16 mouse cellular contexts compared by ENCODE assay signal in genomic region chr2:32501754-32502324, GRCm38 (mm10). TPM values are rescaled to one million over a fixed set of nuclear protein-coding genes. Genes with fewer than 3 reads are reported as not detected.
DNase-seq lines count a peak whose midpoint lies in the region; ATAC-seq and TF ChIP-seq lines count a peak whose summit lies in the region.
"Had no signal": no experiment of that assay in that cellular context is flagged by ENCODE, and none has a peak within 500 bp of the region (broad histone marks: within the 10 kb centered on the region; RNA-seq: fewer than 3 reads in every experiment).

No protein-coding gene starts in this region.

- peak overlapping the region; percentile 25; the same call in 1 of the 2 replicates for H3K9ac ChIP-seq in heart, postnatal 0 days (replicated peaks; ENCODE audit: low read depth, low read length)
- no peak overlapping the region for H3K9ac ChIP-seq in heart, embryonic 11.5 days (ENCODE audit: low read depth, low read length)
- H3K9ac ChIP-seq in midbrain, embryonic 15.5 days: no peak overlapping the region
- no peak overlapping the region for H3K9ac ChIP-seq in forebrain, postnatal 0 days
- H3K9ac ChIP-seq: forebrain, embryonic 15.5 days; hindbrain, embryonic 12.5 days had no signal

- no peak overlapping the region for H3K27ac ChIP-seq in heart, postnatal 0 days (ENCODE audit: low read depth)
- no peak overlapping the region for H3K27ac ChIP-seq in heart, embryonic 11.5 days (ENCODE audit: low read depth, low read length)
- H3K27ac ChIP-seq in midbrain, embryonic 10.5 days (replicated peaks): peak overlapping the region; percentile 47; the same call in 1 of the 2 replicates
- no peak overlapping the region for H3K27ac ChIP-seq in midbrain, embryonic 15.5 days
- no peak overlapping the region for H3K27ac ChIP-seq in forebrain, postnatal 0 days (ENCODE audit: low read depth, low read length)
- H3K27ac ChIP-seq: forebrain, embryonic 15.5 days; hindbrain, embryonic 12.5 days had no signal

- WGBS in heart, postnatal 0 days: 60% methylated on average over 5 of the region's 5 CpGs
- 63% methylated on average over 5 of the region's 5 CpGs for WGBS in heart, embryonic 11.5 days (ENCODE audit: insufficient replicate concordance)
- 81% methylated on average over 5 of the region's 5 CpGs for WGBS in midbrain, embryonic 10.5 days
- 77% methylated on average over 5 of the region's 5 CpGs for WGBS in midbrain, embryonic 15.5 days
- 72% methylated on average over 5 of the region's 5 CpGs for WGBS in forebrain, postnatal 0 days

- intact Hi-C loops in left cerebral cortex, postnatal 36 days (cut with DNase I): no loop called here

- no peak overlapping the region for H3K4me3 ChIP-seq in heart, postnatal 0 days (ENCODE audit: low read depth, low read length)
- no peak overlapping the region for H3K4me3 ChIP-seq in heart, embryonic 11.5 days (ENCODE audit: low read depth, low read length)
- H3K4me3 ChIP-seq in midbrain, embryonic 10.5 days: no peak overlapping the region
- no peak overlapping the region for H3K4me3 ChIP-seq in midbrain, embryonic 15.5 days
- H3K4me3 ChIP-seq in forebrain, postnatal 0 days (ENCODE audit: low read depth, low read length): no peak overlapping the region
- H3K4me3 ChIP-seq: forebrain, embryonic 15.5 days; hindbrain, embryonic 12.5 days had no signal

- no peak overlapping the region for H3K4me2 ChIP-seq in heart, postnatal 0 days (ENCODE audit: low read depth, low read length)
- no peak overlapping the region for H3K4me2 ChIP-seq in heart, embryonic 11.5 days
- no peak overlapping the region for H3K4me2 ChIP-seq in midbrain, embryonic 15.5 days
- no peak overlapping the region for H3K4me2 ChIP-seq in forebrain, postnatal 0 days (ENCODE audit: low read depth)
- H3K4me2 ChIP-seq: forebrain, embryonic 15.5 days; hindbrain, embryonic 12.5 days had no signal

- TF ChIP-seq EP300 in heart, postnatal 0 days (IDR thresholded peaks at IDR 0.05; ENCODE audit: low read depth): no peak

- ATAC-seq in heart, postnatal 0 days (ENCODE audit: insufficient read depth, low read depth): no peak
- no peak for ATAC-seq in heart, embryonic 11.5 days (replicated peaks; ENCODE audit: insufficient number of reproducible peaks, low FRiP score, low TSS enrichment)
- no peak for ATAC-seq in midbrain, embryonic 15.5 days (replicated peaks)
- 0 out of 2 replicates have a peak, but pooled peaks have one; percentile 13 for ATAC-seq in megakaryocyte-erythroid progenitor cell, adult 5-6 weeks (replicated peaks; ENCODE audit: low FRiP score, low TSS enrichment, poor library complexity, severe bottlenecking)
- no peak for ATAC-seq in forebrain, postnatal 0 days
- ATAC-seq: forebrain, embryonic 15.5 days had no signal

- H3K9me3 ChIP-seq in heart, postnatal 0 days (replicated peaks; ENCODE audit: control insufficient read depth, low read length): no peaks in the 10 kb centered on the region; the same call in 1 of the 2 replicates
- H3K9me3 ChIP-seq in heart, embryonic 11.5 days (replicated peaks; ENCODE audit: control insufficient read depth, low read length): 0 out of 2 replicates have a peak, but pooled peaks cover 4% of the 10 kb centered on the region
- peaks cover 9% of the 10 kb centered on the region for H3K9me3 ChIP-seq in midbrain, embryonic 10.5 days (replicated peaks)
- no peaks in the 10 kb centered on the region for H3K9me3 ChIP-seq in midbrain, embryonic 15.5 days
- H3K9me3 ChIP-seq in forebrain, postnatal 0 days (ENCODE audit: low read length): 0 out of 2 replicates have a peak, but pooled peaks cover 6% of the 10 kb centered on the region
- H3K9me3 ChIP-seq: forebrain, embryonic 15.5 days had no signal

- H3K27me3 ChIP-seq in heart, postnatal 0 days (ENCODE audit: control insufficient read depth, insufficient read depth, low read length): no peaks in the 10 kb centered on the region
- no peaks in the 10 kb centered on the region for H3K27me3 ChIP-seq in heart, embryonic 11.5 days (ENCODE audit: control insufficient read depth, insufficient read depth, low read length)
- no peaks in the 10 kb centered on the region for H3K27me3 ChIP-seq in midbrain, embryonic 10.5 days (ENCODE audit: low read depth, poor library complexity, severe bottlenecking)
- no peaks in the 10 kb centered on the region for H3K27me3 ChIP-seq in midbrain, embryonic 15.5 days (replicated peaks)
- H3K27me3 ChIP-seq in forebrain, postnatal 0 days (ENCODE audit: insufficient read depth, low read length): no peaks in the 10 kb centered on the region
- H3K27me3 ChIP-seq: forebrain, embryonic 15.5 days; hindbrain, embryonic 12.5 days had no signal

- DNase-seq in heart, postnatal 0 days (ENCODE audit: low spot score): no peak
- no peak for DNase-seq in midbrain, embryonic 10.5 days (ENCODE audit: low spot score)
- no peak for DNase-seq in cerebellum, postnatal 36 days
- no peak for DNase-seq in left cerebral cortex, postnatal 36 days (ENCODE audit: low spot score in 2 of 2)
- DNase-seq in forebrain, postnatal 0 days: no peak
- DNase-seq: adrenal gland, postnatal 14 days; cerebellum, postnatal 25 days; gastrocnemius, postnatal 36 days; kidney, postnatal 14 days; right cerebral cortex, adult 18-20 months; thymus, postnatal 25 days had no signal

- TF ChIP-seq CTCF in heart, postnatal 0 days (IDR thresholded peaks at IDR 0.05; ENCODE audit: low read depth): no peak
- TF ChIP-seq CTCF in forebrain, postnatal 0 days (IDR thresholded peaks at IDR 0.05; ENCODE audit: low read depth): no peak

- no peaks in the 10 kb centered on the region for H3K36me3 ChIP-seq in heart, postnatal 0 days (replicated peaks; ENCODE audit: control insufficient read depth, insufficient read depth, low read length)
- no peaks in the 10 kb centered on the region for H3K36me3 ChIP-seq in heart, embryonic 11.5 days (ENCODE audit: control insufficient read depth, insufficient read depth, low read length)
- no peaks in the 10 kb centered on the region for H3K36me3 ChIP-seq in midbrain, embryonic 10.5 days
- no peaks in the 10 kb centered on the region for H3K36me3 ChIP-seq in midbrain, embryonic 15.5 days (replicated peaks)
- H3K36me3 ChIP-seq in forebrain, postnatal 0 days (ENCODE audit: insufficient read depth): no peaks in the 10 kb centered on the region
- H3K36me3 ChIP-seq: forebrain, embryonic 15.5 days; hindbrain, embryonic 12.5 days had no signal

- H3K4me1 ChIP-seq in heart, postnatal 0 days (ENCODE audit: control insufficient read depth, insufficient read depth): 0 out of 2 replicates have a peak, but pooled peaks cover 6% of the 10 kb centered on the region
- H3K4me1 ChIP-seq in heart, embryonic 11.5 days (ENCODE audit: control insufficient read depth, insufficient read depth, low read length): no peaks in the 10 kb centered on the region
- peaks cover 5% of the 10 kb centered on the region; the same call in 1 of the 2 replicates for H3K4me1 ChIP-seq in midbrain, embryonic 10.5 days
- H3K4me1 ChIP-seq in midbrain, embryonic 15.5 days: no peaks in the 10 kb centered on the region
- H3K4me1 ChIP-seq in forebrain, postnatal 0 days (ENCODE audit: insufficient read depth): no peaks in the 10 kb centered on the region
- H3K4me1 ChIP-seq: forebrain, embryonic 15.5 days; hindbrain, embryonic 12.5 days had no signal

RNA-seq across cellular contexts. Expression of gene Fam102a, which starts 33.3 kb away (rescaled TPM):
- total RNA-seq in heart, postnatal 0 days (2014; rRNA removed; ENCODE audit: low replicate concordance): 11.2 and 12.3 TPM in 2 replicates
- 2.8 and 3.1 TPM in 2 replicates for polyA plus RNA-seq in heart, postnatal 0 days (2015; fragmentation: Nextera tagmentation; extraction: Ambion mirVana)
- 5.2 and 5.3 TPM in 2 replicates for polyA plus RNA-seq in heart, embryonic 11.5 days (2014; fragmentation: Nextera tagmentation; extraction: Ambion mirVana)
- 6.8 and 7.9 TPM in 2 replicates for polyA plus RNA-seq in midbrain, embryonic 10.5 days (2016; fragmentation: Nextera tagmentation; extraction: Ambion mirVana)
- 7.3 TPM in 2 replicates for polyA plus RNA-seq in midbrain, embryonic 15.5 days (2015; fragmentation: Nextera tagmentation; extraction: Ambion mirVana)
- 1.5 and 2.9 TPM in 2 replicates for total RNA-seq in megakaryocyte-erythroid progenitor cell, adult 5-6 weeks (2014; fragmentation: Nextera tagmentation)
- 0.34 and 2.3 TPM in 2 replicates for total RNA-seq in megakaryocyte-erythroid progenitor cell, adult 5-6 weeks (2017)
- 10 to 100 TPM; 53.6 to 68.9 TPM for total RNA-seq in left cerebral cortex, postnatal 36 days (2021)
- 17.6 and 19.7 TPM in 2 replicates for total RNA-seq in forebrain, postnatal 0 days (2014; rRNA removed)
- 7.2 and 7.5 TPM in 2 replicates for polyA plus RNA-seq in forebrain, postnatal 0 days (2015; fragmentation: Nextera tagmentation; extraction: Ambion mirVana)

RNA-seq across cellular contexts. Expression of gene Slc25a25, which starts 50.6 kb away (rescaled TPM):
- 12.5 and 16.0 TPM in 2 replicates for total RNA-seq in heart, postnatal 0 days (2014; rRNA removed; ENCODE audit: low replicate concordance)
- 6.5 and 6.6 TPM in 2 replicates for polyA plus RNA-seq in heart, postnatal 0 days (2015; fragmentation: Nextera tagmentation; extraction: Ambion mirVana)
- polyA plus RNA-seq in heart, embryonic 11.5 days (2014; fragmentation: Nextera tagmentation; extraction: Ambion mirVana): 7.9 and 8.5 TPM in 2 replicates
- 29.2 and 35.7 TPM in 2 replicates for polyA plus RNA-seq in midbrain, embryonic 10.5 days (2016; fragmentation: Nextera tagmentation; extraction: Ambion mirVana)
- polyA plus RNA-seq in midbrain, embryonic 15.5 days (2015; fragmentation: Nextera tagmentation; extraction: Ambion mirVana): 55.3 and 60.1 TPM in 2 replicates
- total RNA-seq in megakaryocyte-erythroid progenitor cell, adult 5-6 weeks (2014; fragmentation: Nextera tagmentation): 9.5 and 12.2 TPM in 2 replicates
- 4.0 and 34.6 TPM in 2 replicates for total RNA-seq in megakaryocyte-erythroid progenitor cell, adult 5-6 weeks (2017)
- total RNA-seq in left cerebral cortex, postnatal 36 days (2021): 10 to 100 TPM; 58.5 to 60.5 TPM
- 55.4 and 62.5 TPM in 2 replicates for total RNA-seq in forebrain, postnatal 0 days (2014; rRNA removed)
- 38.3 and 40.9 TPM in 2 replicates for polyA plus RNA-seq in forebrain, postnatal 0 days (2015; fragmentation: Nextera tagmentation; extraction: Ambion mirVana)

RNA-seq across cellular contexts. Expression of gene Naif1, which starts 51.6 kb away (rescaled TPM):
- 3.2 and 4.2 TPM in 2 replicates for total RNA-seq in heart, postnatal 0 days (2014; rRNA removed; ENCODE audit: low replicate concordance)
- polyA plus RNA-seq in heart, postnatal 0 days (2015; fragmentation: Nextera tagmentation; extraction: Ambion mirVana): 3.3 and 3.5 TPM in 2 replicates
- polyA plus RNA-seq in heart, embryonic 11.5 days (2014; fragmentation: Nextera tagmentation; extraction: Ambion mirVana): 5.1 and 5.3 TPM in 2 replicates
- polyA plus RNA-seq in midbrain, embryonic 10.5 days (2016; fragmentation: Nextera tagmentation; extraction: Ambion mirVana): 5.9 and 6.4 TPM in 2 replicates
- polyA plus RNA-seq in midbrain, embryonic 15.5 days (2015; fragmentation: Nextera tagmentation; extraction: Ambion mirVana): 5.7 and 5.9 TPM in 2 replicates
- total RNA-seq in megakaryocyte-erythroid progenitor cell, adult 5-6 weeks (2014; fragmentation: Nextera tagmentation): 3.6 and 4.1 TPM in 2 replicates
- 2.7 and 3.0 TPM in 2 replicates for total RNA-seq in megakaryocyte-erythroid progenitor cell, adult 5-6 weeks (2017)
- total RNA-seq in left cerebral cortex, postnatal 36 days (2021): 1 to 10 TPM; 3.9 TPM
- total RNA-seq in forebrain, postnatal 0 days (2014; rRNA removed): 3.8 and 4.5 TPM in 2 replicates
- 2.4 and 3.9 TPM in 2 replicates for polyA plus RNA-seq in forebrain, postnatal 0 days (2015; fragmentation: Nextera tagmentation; extraction: Ambion mirVana)
